Mouse (Mus musculus): ENCODE results near the gene Elp4.

Elp4 gene

DNA sequence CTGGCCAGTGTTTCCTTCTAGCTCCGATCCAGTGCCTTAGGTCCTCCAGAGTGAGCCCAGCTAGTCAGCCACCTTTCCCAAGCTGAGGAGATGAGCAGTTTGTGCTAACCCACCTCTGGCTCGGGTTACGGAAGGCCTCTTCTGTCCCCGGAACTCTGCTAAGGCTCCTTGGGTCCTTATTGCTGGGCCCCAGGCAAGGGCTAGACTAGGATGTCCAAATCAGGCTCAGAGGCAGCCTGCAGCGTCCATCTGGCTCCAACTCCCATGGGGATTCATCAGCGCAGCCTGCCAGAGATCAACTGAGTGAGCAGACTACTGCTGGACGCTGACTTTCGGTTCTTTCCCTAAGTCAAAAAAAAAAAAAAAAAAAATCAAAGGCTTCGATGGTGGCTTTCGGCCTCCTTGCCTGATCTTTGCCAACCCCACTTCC lies 230.7 kb downstream of the Elp4 start:
- ATAC-seq (ENCODE audit: insufficient number of reproducible peaks, low FRiP score, low TSS enrichment) = peak; percentile 12; the same call in 1 of the 2 replicates

DNA sequence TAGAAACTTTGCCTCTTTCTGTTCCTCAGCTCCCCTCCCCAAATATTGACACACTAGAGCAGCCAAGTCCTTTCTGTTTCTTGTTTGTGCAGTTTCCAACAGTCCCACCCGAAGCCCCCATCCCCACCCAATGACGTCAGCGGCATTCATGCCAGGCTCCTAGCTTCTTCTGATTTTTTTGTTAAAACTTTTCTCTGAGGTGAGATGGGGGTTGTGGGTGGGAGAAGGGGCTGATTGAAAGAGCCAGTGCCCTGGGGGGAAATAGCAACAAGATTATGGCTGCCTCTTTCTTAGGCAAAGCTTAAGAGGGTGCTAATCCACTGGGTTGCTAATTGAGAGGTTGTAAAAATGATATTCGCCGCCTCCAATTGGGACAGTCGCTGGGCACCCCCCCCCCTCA lies 231.3 kb downstream of the Elp4 start:
- ATAC-seq (ENCODE audit: insufficient number of reproducible peaks, low FRiP score, low TSS enrichment) = no peak

DNA sequence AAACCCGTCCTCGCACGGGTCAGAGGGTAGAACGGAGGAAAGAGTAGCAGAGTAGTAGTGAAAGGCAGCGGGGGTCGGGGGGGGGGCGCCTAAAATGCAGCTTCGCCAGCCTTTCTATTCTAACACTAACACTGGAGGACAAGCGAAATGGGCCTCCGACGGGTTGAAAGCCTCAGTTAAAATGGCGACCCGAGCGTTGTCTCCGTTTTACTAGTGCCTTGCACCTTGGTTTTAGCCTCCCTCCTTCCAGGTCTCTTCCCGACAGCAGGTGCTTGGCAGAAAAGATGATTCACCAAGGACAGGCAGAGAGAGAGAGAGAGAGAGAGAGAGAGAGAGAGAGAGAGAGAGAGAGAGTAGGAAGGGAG lies 231.8 kb downstream of the Elp4 start:
- no peak for ATAC-seq (ENCODE audit: insufficient number of reproducible peaks, low FRiP score, low TSS enrichment)

DNA sequence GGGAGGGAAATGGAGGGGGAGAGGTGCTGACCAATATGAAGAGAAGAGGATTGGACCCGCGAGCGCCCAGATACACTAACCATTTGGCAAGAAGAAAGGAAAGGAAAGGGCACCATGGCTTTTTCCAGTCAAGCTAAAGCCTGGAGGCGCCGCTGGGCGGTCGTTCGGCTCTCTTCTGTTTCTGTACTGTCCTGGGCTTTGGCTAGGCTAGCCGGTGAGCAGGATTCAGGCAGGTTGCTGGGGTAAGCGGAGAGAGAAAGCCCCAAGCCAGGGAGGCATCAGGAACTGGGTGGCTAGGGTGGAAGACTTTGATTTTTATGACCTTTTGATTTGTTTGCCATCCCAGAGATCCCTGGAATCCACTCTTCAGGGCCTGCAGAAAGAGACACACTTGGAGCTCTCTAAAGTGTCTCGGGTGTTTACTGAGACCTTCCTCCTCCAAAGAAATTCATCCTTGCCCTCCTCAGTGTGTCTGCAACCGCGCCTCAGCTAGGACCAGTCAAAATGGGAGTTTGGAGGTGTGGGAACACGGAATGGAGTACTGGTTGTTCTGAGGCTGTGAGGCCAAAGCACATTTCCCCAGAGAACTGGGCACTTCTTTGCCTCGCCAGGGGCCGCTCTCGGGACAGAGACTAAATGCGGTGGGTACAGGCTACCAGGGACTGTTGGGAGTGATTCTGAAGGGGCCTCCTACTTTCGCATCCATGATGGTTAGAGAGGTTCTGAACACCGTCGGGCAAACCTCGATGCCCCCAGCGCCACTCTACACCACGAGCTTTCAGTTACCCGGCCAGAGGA lies 232.4 kb downstream of the Elp4 start:
- ATAC-seq (ENCODE audit: insufficient number of reproducible peaks, low FRiP score, low TSS enrichment) = no peak

DNA sequence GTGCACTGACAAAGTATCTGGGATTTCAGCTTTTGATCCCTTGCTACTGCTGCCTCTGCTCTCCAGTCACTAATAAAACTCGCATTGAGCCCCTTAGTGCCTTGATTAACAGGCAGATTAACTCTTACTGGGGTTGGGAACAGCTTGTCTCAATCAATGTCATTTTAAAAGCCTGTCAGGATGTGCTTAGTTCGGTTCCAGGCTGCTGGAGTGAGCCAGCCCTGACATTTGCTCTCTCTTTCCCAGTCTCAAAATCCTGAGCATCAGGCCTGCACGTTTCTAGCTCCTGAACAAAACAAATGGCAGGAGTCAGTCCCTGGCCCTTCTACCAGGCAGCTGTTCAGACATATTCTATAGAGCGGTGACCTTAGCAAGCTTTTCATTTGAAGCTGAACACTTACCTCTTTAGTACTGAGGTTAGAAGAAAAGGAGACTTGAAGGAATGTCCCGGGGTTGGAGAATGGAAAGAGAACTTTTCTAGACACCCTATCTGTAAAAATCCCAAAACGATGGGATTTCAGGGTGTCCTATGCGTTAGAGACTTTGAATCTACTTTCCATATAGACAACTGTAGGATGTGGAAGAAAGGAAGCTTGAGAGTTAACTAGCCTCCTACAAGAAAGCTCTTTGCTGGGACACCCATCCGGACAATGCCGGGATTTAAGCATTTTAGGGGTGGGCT lies 233.1 kb downstream of the Elp4 start:
- ATAC-seq (ENCODE audit: insufficient number of reproducible peaks, low FRiP score, low TSS enrichment) = no peak

DNA sequence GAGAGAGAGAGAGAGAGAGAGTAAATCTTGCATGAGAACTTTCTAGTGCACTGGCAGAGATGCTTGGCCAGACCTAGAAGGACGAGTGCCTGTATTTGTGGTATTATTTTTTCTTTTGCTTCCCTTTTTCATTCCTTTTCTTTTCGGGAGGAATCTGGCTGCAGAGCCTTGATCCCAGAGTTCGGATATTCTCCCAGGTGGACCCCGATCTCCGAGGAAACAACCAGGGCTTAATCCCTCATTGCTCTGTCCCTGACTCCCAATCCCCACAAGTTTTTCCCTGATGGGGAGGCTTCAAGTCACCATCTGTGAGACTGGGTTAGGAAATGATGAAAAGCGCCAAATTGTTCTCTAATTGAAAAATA lies 233.7 kb downstream of the Elp4 start:
- no peak for ATAC-seq (ENCODE audit: insufficient number of reproducible peaks, low FRiP score, low TSS enrichment)

DNA sequence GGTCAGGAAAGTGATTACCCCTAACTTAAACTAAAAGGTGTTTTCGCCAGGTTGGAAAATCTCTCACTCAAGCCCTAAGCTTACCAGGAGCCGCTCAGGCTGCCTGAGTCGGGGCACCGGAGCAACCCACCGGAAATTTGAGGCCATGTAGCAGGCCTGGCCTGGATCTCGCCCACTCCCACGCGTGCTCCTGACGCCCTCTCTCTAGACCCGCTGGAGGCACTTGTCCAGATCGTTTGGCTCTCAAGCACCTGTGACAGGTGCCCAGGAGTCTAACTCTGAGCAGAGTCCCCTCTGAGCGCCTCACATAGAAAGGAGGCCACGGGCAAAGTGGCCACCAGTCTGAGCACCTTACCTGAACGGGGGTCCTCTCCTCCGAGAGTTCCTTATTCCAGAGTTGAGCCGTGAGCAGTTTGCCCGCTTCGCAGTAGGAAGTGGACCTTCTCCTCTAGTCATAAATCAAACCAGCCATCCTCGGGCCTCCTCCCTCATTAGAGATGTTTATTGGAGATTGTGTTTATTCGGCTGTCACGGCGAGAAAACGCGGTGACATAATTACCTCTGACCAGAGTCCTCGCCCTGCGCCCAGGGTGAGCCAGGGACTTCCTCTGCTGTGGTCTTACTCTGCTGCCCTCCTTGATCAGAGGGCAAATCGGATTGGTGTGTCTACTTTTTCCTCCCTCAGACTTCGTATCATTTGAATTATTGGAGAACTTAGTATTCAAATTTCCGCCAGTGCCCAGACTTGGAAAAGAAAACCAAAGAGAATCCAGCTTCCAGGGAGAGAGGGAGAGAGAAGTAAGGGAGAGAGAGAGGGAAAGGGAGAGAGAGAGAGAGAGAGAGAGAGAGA lies 234.3 kb downstream of the Elp4 start:
- no peak for ATAC-seq (ENCODE audit: insufficient number of reproducible peaks, low FRiP score, low TSS enrichment)

DNA sequence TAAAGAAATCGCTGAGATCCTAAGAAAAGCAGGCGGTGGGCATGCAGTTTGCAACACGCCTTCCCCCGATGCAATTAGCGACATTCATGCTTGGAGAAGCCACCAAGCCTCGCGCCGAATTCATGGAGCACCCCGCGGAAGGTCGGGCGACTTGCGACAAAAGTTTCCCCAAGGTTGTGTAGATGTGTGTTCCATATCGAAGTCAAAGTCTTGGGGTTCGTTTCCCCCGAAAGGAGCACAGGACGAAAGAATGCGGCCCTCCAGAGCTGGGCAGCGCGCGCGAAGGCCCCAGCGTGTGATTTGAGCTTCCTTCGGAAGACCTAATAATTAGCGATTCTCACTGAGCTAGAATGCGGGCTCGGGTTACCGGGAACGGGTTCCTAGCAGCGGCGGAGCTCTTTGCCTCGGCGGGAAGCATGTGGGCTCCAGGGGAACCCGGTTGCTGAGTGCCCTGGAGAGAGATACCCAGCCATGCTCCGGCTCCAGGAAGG lies 234.9 kb downstream of the Elp4 start:
- ATAC-seq (ENCODE audit: insufficient number of reproducible peaks, low FRiP score, low TSS enrichment) = no peak

DNA sequence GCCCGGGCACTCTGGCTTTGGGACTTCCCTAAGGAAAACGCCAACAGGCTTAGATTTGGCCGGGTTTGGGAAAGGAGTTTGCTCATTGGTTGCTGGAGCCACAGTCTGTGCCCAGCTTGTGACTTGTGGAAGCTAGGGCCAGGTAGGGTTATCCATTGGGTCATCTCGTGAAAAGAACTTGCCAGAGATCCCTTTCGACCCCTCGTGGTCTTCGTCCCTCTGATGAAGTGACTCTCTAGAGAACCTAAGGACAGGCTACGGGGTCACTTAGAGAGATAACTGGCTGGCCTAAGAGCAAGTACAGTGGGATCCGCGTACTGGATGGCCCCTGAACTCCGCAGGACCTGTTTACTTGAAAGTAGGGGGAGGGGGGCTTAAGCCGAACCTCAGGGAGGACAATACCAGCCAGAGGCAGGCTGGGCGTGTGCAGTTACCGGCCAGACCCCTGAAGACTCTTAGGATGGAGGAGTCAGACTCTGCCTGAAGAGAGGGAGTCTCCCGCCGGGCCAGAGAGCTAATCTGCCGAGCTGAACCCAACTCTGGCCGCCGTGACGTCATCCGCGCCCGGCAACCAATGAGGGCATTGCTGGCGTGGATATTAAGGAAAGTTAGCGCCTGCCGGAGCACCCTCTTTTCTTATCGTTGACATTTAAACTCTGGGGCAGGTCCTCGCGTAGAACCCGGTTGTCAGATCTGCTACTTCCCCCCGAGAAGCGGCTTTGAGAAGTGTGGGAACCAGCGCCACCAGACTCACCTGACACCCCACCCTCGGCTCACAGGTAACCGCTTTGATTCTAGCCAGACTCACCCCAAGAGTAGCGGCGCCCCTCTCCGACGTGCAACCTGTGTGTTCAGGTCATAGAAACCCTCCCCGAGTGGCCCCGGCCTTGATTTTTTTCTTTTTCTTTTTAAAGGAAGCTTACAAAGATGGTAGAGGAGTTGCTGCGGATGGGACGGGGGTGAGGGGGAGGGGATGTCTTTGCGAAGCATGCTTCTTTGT lies 235.8 kb downstream of the Elp4 start, which contains the start of gene Pax6:
TSS of gene Pax6 (plus strand) at position 630 of the 1,000 bp plus-strand sequence.
- peak; percentile 67 for ATAC-seq (ENCODE audit: insufficient number of reproducible peaks, low FRiP score, low TSS enrichment)

DNA sequence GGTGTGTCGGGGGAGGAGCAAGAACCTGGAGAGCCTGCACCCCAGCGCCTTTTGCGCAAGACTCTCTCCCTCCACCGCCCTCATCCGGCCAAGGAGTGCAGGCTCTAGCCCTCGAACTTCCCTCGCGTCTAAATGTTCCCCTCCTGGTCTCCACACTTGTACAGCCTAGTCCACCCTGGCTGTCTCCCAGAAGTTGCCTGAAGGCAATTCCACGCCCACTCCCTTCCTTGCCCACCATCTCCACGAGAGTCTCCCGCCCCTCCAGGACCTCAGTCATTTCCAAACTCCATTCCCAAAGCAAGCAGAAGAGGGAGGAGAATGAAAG lies 236.8 kb downstream of the Elp4 start:
- ATAC-seq (ENCODE audit: insufficient number of reproducible peaks, low FRiP score, low TSS enrichment) = no peak

DNA sequence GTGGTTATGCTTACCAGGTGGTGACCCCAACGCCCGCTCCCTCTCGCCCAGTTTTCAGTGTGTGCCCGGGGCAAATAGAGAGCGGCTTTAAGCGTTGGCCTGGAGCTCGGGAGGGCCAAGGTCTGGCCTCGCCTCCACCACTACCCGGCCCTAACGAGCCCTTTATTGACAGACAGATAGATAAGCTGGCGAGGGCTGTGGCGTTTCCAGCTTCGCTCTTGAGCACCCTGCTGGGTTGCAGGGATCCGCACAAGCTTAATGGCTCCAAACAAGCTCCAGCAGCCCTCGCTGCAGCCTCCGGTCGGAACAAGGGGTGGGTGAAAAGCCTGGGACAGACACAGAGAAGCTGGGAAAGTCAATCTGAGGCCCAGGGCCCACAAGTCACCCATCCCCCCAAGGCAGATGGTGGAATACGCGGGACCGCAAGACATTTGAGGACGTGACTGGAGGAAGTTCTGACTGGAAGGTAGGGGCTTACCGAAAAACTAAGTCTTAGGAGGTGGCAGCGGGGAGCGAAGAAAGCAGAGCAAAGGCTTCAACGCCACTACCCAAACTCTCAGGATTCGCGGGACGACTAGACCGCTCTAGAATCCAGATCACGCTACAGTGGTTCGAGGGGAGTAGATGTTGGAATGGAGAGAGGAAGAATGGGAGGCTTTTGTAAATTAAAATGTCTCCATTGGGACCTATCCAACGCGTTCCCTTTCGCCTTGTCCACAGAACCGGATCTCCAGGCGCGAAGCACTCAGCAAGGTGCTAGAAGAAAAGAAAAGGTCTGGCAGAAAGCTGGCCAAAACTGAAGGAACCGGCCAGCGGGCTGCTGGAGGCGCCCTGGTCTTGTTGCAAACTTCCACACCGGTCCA lies 237.4 kb downstream of the Elp4 start:
- ATAC-seq (ENCODE audit: insufficient number of reproducible peaks, low FRiP score, low TSS enrichment) = no peak

DNA sequence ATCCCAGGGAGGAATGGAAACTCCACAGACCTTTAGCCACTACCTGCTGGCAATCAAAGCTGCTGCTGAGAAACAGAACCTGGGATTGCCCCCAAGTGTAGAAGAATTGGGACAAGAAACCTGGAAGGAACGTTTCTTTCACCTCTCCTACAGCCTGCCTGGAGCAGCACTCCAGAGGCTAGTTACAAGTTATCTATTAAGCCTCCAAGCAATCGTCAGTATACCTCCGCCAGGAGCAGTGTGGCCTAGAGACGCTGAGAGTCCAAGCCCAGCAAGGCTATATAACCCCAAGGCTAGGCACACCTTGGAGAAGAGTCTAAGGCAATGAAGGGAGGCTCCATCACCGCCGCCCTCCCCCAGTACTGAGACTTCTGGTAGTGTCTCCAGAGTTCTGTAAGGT lies 238.0 kb downstream of the Elp4 start:
- ATAC-seq (ENCODE audit: insufficient number of reproducible peaks, low FRiP score, low TSS enrichment) = no peak

DNA sequence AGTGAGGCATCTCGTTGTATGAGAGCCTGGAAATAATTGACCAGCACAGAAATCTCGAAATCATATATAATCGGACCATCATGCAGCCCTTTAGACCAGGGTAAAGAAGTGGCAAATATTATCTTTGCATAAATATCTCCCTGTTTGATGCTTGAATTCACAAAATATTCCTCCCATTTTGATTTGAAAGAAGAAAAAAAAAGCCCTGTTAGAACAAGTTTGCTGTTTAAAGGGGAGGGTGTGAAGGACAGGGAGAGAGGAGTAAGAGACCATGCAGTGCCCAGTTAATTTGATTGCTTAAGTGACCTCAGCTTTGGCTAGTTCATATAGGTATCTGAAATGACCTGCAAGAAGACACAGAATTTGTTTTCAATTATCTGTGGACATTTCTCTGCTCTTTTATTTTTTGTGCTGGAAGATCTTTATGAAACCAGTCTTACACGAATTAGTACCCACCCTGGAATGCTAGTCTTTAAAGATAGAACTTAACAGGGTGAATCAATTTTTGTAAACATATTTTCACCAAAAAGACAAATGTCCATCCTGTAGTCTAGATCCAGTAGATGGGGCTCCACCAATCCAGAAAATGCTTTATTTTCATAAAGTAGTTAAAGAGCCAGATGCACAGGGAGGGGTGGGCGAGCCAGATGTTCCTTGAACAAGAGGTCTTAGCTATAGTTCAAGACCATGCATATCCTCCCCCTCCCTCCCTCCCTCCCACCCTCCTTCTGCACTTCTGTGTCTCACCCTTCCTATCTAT lies 238.7 kb downstream of the Elp4 start:
- no peak for ATAC-seq (ENCODE audit: insufficient number of reproducible peaks, low FRiP score, low TSS enrichment)

DNA sequence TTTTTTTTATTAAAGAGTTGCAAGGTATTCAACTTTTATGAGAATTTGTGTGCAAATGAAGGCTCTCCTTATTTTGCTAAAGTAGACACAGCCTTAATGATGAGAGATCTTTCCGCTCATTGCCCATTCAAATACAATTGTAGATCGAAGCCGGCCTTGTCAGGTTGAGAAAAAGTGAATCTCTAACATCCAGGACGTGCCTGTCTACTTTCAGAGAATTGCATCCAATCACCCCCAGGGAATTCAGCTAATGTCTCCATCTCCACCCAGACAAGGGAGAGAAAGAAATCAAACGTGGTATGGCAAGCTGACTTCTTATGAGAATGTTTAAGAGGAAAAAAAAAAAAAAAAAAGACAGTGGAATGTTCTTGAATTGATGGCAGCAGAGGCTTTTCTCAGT lies 239.4 kb downstream of the Elp4 start:
- ATAC-seq (ENCODE audit: insufficient number of reproducible peaks, low FRiP score, low TSS enrichment) = no peak

DNA sequence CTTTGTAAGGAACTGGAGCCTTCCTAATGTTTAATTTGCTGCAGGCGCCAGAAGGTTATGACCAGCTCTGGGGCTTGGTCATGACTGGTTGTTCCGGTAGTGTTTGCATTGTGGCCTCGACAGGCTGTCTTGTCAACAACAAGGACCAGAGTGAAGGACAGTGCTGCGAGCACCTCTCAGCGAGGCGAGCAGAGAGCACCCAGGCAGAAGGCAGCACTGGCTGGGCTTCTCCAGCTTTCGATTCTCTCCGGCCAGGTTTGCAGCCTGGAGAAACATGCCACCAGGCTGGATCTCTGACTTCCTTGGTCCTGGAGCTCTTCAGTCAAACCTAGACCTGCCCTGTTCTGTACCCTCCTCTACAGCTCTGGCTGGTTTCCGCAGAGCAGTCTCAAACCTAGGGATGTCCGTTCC lies 241.3 kb downstream of the Elp4 start:
- ATAC-seq (ENCODE audit: insufficient number of reproducible peaks, low FRiP score, low TSS enrichment) = no peak

DNA sequence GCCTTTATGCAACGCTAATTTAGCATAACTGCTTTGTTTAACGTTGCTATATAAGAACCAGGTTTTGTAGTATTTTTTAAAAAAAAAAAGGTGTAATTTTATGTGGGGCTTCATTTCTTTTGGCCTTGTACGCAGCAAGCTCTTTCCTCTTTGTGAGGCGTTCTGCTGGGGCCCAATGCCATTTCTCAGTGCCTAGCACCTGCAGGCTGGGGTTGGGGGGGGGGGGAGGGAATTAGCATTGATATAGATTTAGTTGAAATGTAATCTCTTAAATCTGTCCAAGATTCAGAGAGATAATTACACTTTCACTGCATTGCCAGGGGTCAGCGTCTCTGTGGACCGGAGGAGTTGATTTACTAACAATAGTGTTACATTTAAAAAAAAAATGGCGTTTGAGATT lies 241.8 kb downstream of the Elp4 start:
- no peak for ATAC-seq (ENCODE audit: insufficient number of reproducible peaks, low FRiP score, low TSS enrichment)

DNA sequence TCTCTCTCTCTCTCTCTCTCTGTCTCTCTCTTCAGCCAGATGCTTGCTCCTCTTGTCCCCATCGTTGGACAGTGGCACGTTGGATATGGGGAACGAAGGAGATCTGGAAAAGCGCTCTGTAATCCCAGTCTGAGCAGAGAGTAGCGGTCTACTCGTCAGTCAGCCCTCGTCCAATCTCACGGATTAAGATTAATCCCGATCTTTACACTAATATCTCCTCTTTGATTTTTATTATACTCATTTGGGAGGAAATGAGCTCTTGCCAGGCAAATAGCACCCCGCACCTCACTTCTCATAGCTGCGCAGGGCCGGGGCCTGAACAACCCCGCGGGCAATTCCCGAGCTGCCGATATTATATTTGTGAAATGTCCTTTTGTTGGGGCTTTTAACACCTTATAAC lies 242.2 kb downstream of the Elp4 start:
- ATAC-seq (ENCODE audit: insufficient number of reproducible peaks, low FRiP score, low TSS enrichment) = no peak

DNA sequence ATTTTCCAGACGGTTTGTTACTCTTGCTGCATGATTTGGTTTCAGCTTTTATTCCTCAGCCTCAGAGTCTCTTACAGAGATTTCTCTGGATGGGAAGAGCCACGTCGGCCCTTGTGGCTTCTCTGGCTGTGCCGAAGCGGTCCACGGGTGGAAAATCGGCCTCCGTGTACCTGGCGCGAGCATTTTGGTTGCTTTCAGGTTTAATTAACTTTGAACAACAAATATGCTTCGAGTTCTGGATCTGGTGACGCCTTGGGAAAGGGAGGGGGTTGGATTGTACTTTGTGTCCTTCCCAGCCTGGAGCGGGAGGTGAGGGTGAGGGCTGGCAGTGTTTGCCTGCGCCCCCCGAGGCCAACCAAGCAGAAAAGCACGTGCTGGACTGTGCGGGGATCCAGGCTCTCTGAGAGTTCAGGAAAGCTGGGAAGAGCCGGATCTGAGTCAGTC lies 242.7 kb downstream of the Elp4 start:
- ATAC-seq (ENCODE audit: insufficient number of reproducible peaks, low FRiP score, low TSS enrichment) = no peak
